Mouse (Mus musculus) heart, postnatal 0 days (tissue): ENCODE data around the gene Bcl3. TPM values are rescaled to one million over a fixed set of nuclear protein-coding genes. Genes with fewer than 3 reads are reported as not detected.
A peak's percentile ranks its signal among the peaks of the same experiment; 100 is the strongest.

Experiments used
- ATAC-seq: fragments of 200-750 bp; cut with Nextera tagmentation; 2 replicates; pipeline ENCODE4 v1.8.0; 2017; ENCODE audit warnings: low read depth, moderate number of reproducible peaks, moderate library complexity; ENCODE audit not compliant: insufficient read depth
- DNase-seq: peaks from one replicate; pipeline ENCODE4 v3.0.0-alpha.2; 2016; ENCODE audit warnings: low spot score
- H3K27ac ChIP-seq: fragments of 300-500 bp; sonication (generic); 2 replicates; pipeline ENCODE4 v1.5.1; 2014; ENCODE audit warnings: low read depth, mild to moderate bottlenecking
- H3K27me3 ChIP-seq: fragments of 300-500 bp; sonication (generic); 2 replicates; pipeline ENCODE4 v1.6.1; 2014; ENCODE audit warnings: low read length, mixed read lengths; ENCODE audit not compliant: control insufficient read depth, insufficient read depth
- H3K36me3 ChIP-seq: fragments of 300-500 bp; sonication (generic); replicated peaks from 2 replicates; pipeline ENCODE4 v1.6.1; 2014; ENCODE audit warnings: low read length, mixed read lengths; ENCODE audit not compliant: control insufficient read depth, insufficient read depth
- H3K4me1 ChIP-seq: fragments of 300-500 bp; sonication (generic); 2 replicates; pipeline ENCODE4 v1.6.1; 2014; ENCODE audit warnings: antibody characterized with exemption; ENCODE audit not compliant: control insufficient read depth, insufficient read depth
- H3K4me2 ChIP-seq: fragments of 300-500 bp; sonication (generic); 2 replicates; pipeline ENCODE4 v1.6.1; 2014; ENCODE audit warnings: low read depth, mild to moderate bottlenecking, low read length, moderate library complexity
- H3K4me3 ChIP-seq: fragments of 300-500 bp; sonication (generic); 2 replicates; pipeline ENCODE4 v1.5.1; 2014; ENCODE audit warnings: low read depth, low read length
- H3K9ac ChIP-seq: fragments of 300-500 bp; sonication (generic); replicated peaks from 2 replicates; pipeline ENCODE4 v1.6.1; 2014; ENCODE audit warnings: low read depth, low read length, mixed read lengths
- H3K9me3 ChIP-seq: fragments of 300-500 bp; sonication (generic); replicated peaks from 2 replicates; pipeline ENCODE4 v1.6.1; 2016; ENCODE audit warnings: low read length; ENCODE audit not compliant: control insufficient read depth
- CTCF ChIP-seq: IDR thresholded peaks from 2 replicates; pipeline ENCODE4 v1.5.1; 2016; ENCODE audit warnings: antibody characterized with exemption, control low read depth, low read depth
- EP300 ChIP-seq: IDR thresholded peaks from 2 replicates; pipeline ENCODE4 v1.6.1; 2016; ENCODE audit warnings: antibody characterized with exemption, low read depth
- WGBS: fragments of 180-500 bp; shearing (Covaris S2); extraction: QIAGEN DNeasy Blood & Tissue Kit; methylation state at CpG from one replicate; pipeline ENCODE4 v1.1.7; 2014; 5-methylcytosine and 5-hydroxymethylcytosine counted together
- polyA plus RNA-seq: library from polyadenylated mRNA; unstranded; fragments of >200 nt; fragmentation: Nextera tagmentation; extraction: Ambion mirVana; gene quantifications from 2 replicates; pipeline ENCODE4 v1.2.1, GENCODE M21; 2015
- total RNA-seq: library from RNA; depleted of rRNA; stranded (reverse); fragments of >200 nt; gene quantifications from 2 replicates; pipeline ENCODE4 v1.2.3, GENCODE M21; 2014; ENCODE audit warnings: low replicate concordance

Bcl3 gene
- total and polyA plus RNA-seq, 2 experiments from 2014 or later, result 1.6 to 6.7 TPM

DNA sequence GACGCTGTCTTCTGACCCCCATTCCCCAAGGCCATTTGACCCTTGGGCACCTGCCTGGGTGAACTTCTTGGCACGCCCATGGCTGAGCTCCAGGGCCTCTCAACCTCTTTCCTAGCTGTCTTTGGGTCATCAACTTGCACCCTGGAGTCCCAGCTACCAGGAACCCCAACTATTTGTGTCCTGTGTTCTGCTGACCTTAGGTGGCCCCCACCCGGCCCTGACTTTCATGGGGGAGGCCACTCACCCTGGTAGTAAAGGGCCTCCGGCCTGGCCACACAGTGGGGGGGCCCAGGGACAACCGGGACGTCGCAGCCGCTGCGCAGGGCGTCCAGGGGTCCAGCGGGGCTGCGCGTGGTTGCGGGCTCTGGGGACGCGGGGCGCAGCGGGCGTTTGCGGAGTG is 377 bp downstream of the Bcl3 start:
- Histone ChIP-seq H3K4me2 (peak overlapping the region; percentile 75), H3K9me3 (no peaks in the 10 kb centered on the region), H3K4me3 (peak overlapping the region; percentile 52), H3K36me3 (no peaks in the 10 kb centered on the region), H3K4me1 (peaks cover 18% of the 10 kb centered on the region; the same call in 1 of the 2 replicates), H3K27ac (no peak overlapping the region), H3K9ac (peak overlapping the region; percentile 65), H3K27me3 (peaks cover 12% of the 10 kb centered on the region)
- no peak for ATAC-seq
- TF ChIP-seq CTCF (no peak), EP300 (no peak)
- DNase-seq, result no peak
- 7% methylated on average over 19 of the region's 20 CpGs for WGBS

DNA sequence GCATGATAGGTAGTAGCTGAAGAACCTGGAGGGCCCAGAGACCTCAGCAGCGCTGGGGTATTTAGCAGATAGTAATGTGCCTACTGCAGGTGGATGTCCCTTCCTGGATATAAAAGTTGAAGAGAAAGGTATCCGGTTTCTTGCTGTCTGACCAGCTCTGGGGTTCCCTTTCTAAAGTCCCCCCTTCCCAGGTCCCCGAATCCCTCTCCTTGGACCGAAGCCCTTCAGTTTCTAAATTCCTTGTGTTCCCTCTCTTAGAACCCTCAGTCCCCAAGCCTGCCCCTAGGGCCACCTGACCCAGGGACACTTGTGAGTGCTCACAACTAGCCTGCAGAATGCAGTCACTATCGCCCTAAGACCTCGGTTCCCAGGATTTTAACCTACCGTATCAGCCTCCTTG is 937 bp downstream of the Bcl3 start:
- Histone ChIP-seq H3K27ac (no peak overlapping the region), H3K4me2 (no peak overlapping the region; the same call in 1 of the 2 replicates), H3K4me1 (peaks cover 24% of the 10 kb centered on the region), H3K9me3 (no peaks in the 10 kb centered on the region), H3K36me3 (no peaks in the 10 kb centered on the region), H3K9ac (no peak overlapping the region), H3K27me3 (peaks cover 12% of the 10 kb centered on the region), H3K4me3 (peak overlapping the region; percentile 52; the same call in 1 of the 2 replicates)
- DNase-seq (no peak), ATAC-seq (no peak)
- WGBS, result 80% methylated on average over 7 of the region's 7 CpGs
- TF ChIP-seq EP300, result no peak
- no peak for TF ChIP-seq CTCF

DNA sequence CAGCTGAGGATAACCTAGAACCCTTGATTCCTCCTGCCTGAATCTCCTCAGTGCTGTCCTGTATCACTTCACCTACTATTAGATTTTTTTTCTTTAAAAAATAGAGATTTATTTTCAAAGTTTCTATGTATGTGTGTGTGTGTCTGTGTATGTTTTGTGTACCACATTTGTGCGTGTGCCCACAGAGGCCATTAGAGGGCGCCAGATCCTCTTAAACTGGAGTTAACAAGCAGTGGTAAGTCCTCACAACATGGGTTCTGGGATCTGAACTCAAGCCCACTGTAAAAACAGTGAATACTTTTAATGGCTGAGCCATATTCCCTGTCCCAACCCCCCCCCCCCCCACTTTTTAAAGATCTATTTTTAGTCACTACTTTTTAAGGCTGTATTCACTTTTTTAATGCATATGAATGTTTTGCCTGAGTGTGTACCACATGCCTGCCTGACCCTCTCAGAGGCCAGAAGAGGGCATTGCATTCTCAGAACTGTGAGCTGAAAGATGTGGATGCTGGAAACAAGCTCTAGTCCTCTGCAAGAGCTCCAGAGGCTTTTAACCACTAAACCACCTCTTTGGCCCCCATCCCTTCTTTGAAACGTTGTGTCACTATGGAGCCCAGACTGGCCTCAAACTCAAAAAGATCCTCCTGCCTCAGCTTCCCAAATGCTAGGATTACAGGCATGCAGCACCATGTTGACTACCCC is 2.1 kb downstream of the Bcl3 start:
- no peak overlapping the region for H3K27ac ChIP-seq
- DNase-seq (no peak), ATAC-seq (no peak)
- no peak overlapping the region for H3K4me2 ChIP-seq
- H3K9me3 ChIP-seq, result no peaks in the 10 kb centered on the region
- 71% methylated on average over 3 of the region's 3 CpGs for WGBS
- H3K27me3 ChIP-seq, result peaks cover 12% of the 10 kb centered on the region
- H3K4me3 ChIP-seq, result no peak overlapping the region
- H3K4me1 ChIP-seq, result peaks cover 28% of the 10 kb centered on the region
- H3K36me3 ChIP-seq, result no peaks in the 10 kb centered on the region
- TF ChIP-seq EP300 (no peak), CTCF (0 out of 2 replicates have a peak, but pooled peaks have one; percentile 5)
- H3K9ac ChIP-seq, result no peak overlapping the region

DNA sequence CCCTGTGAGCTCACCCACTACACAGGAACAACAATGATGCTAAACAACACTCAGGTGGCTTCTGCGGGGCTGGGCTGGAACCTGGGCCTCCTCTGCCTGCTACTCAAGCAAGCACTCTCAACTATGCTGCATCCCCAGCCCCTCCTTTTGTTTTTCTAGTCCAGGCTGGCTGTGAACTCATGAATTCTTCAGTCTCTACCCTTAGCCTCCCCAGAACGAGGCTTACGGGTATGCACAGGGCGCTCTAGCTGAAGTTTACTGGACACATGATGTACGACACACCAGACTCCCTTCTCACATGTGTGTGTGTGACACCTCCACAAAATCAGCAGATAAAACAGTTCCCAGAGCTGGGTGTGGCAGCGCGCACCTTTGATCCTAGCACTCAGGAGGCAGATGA is 3.7 kb downstream of the Bcl3 start:
- TF ChIP-seq EP300 (no peak), CTCF (no peak)
- DNase-seq (no peak), ATAC-seq (no peak)
- Histone ChIP-seq H3K27ac (no peak overlapping the region), H3K9ac (no peak overlapping the region), H3K9me3 (no peaks in the 10 kb centered on the region), H3K4me3 (no peak overlapping the region), H3K4me2 (no peak overlapping the region), H3K4me1 (peaks cover 18% of the 10 kb centered on the region), H3K36me3 (no peaks in the 10 kb centered on the region), H3K27me3 (peaks cover 12% of the 10 kb centered on the region)
- WGBS, result 80% methylated on average over 7 of the region's 7 CpGs

DNA sequence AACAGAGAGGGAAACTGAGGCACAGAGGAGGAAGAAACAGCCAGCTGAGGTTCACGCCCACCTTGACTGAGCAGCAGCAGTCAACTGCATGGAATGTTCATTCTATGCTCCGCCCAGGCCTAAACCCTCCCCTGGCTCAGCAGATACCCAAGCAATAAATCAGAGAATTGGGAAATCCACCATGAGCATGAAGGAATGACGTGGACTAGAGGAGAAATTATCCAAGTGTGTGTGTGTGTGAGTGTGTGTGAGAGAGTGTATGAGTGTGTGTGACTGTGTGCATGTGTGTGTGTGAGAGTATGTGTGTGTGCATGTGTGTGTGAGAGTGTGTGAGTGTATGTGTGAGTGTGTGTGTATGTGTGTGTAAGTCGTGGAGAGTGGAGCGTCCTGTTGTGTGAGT is 4.1 kb downstream of the Bcl3 start:
- no peak overlapping the region for H3K9ac ChIP-seq
- H3K4me1 ChIP-seq, result peaks cover 16% of the 10 kb centered on the region
- no peak overlapping the region for H3K4me3 ChIP-seq
- 83% methylated on average over 5 of the region's 5 CpGs for WGBS
- H3K27me3 ChIP-seq, result peaks cover 12% of the 10 kb centered on the region
- TF ChIP-seq EP300 (no peak), CTCF (no peak)
- no peak overlapping the region for H3K4me2 ChIP-seq
- H3K27ac ChIP-seq, result no peak overlapping the region
- H3K9me3 ChIP-seq, result no peaks in the 10 kb centered on the region
- no peaks in the 10 kb centered on the region for H3K36me3 ChIP-seq
- no peak for DNase-seq
- no peak for ATAC-seq
